Mouse (Mus musculus) liver, embryonic 14.5 days (tissue): Measurements from ENCODE around the gene Ankdd1b.

Source experiments
- CTCF ChIP-seq: IDR thresholded peaks from 2 replicates; pipeline ENCODE4 v1.5.1; 2016; ENCODE audit warnings: antibody characterized with exemption, low read depth, control low read depth
- EP300 ChIP-seq: IDR thresholded peaks from 2 replicates; pipeline ENCODE4 v1.6.1; 2016; ENCODE audit warnings: antibody characterized with exemption, low read depth

DNA sequence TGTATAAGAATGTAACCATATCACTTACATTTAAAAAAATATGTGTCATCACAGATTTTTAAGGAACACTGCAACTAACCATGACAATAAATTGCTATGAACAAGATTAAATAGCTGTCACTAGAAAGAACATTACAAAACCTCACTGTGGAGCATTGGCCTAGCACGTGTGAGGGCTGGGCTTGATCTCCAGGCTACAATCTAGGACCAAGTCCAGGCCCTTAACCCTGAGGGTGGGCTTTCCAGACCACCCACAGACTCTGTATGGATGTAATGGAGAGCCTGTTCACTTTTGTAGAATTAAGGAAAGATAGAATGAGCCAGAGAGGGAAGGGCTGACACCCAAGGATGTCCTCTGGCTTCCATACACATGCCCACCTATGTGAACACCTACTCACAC, 8.4 kb downstream of the Ankdd1b start:
- no peak for TF ChIP-seq EP300
- TF ChIP-seq CTCF: no peak
